Mouse (Mus musculus) midbrain, postnatal 0 days (tissue): Measurements from ENCODE around the gene Kdm5b. TPM values are rescaled to one million over a fixed set of nuclear protein-coding genes. Genes with fewer than 3 reads are reported as not detected.

Source experiments
- ATAC-seq: fragments of 200-750 bp; cut with Nextera tagmentation; 2 replicates; pipeline ENCODE4 v1.8.0; 2017; ENCODE audit warnings: moderate number of reproducible peaks, mild to moderate bottlenecking, moderate TSS enrichment, moderate library complexity; ENCODE audit not compliant: low FRiP score
- DNase-seq: peaks from one replicate; pipeline ENCODE4 v3.0.0-alpha.2; 2015; ENCODE audit warnings: low spot score
- H3K27ac ChIP-seq: fragments of 300-500 bp; sonication (generic); 2 replicates; pipeline ENCODE4 v1.5.1; 2014; ENCODE audit warnings: low read depth, mild to moderate bottlenecking, low read length, mixed read lengths
- H3K27me3 ChIP-seq: fragments of 300-500 bp; sonication (generic); 2 replicates; pipeline ENCODE4 v1.6.1; 2014; ENCODE audit warnings: low read length, control low read depth, mixed read lengths; ENCODE audit not compliant: insufficient read depth
- H3K36me3 ChIP-seq: fragments of 300-500 bp; sonication (generic); 2 replicates; pipeline ENCODE4 v1.6.1; 2014; ENCODE audit warnings: low read length, control low read depth, mixed read lengths; ENCODE audit not compliant: insufficient read depth
- H3K4me1 ChIP-seq: fragments of 300-500 bp; sonication (generic); 2 replicates; pipeline ENCODE4 v1.6.1; 2014; ENCODE audit warnings: mild to moderate bottlenecking, control low read depth, antibody characterized with exemption, low read length, mixed read lengths; ENCODE audit not compliant: insufficient read depth
- H3K4me2 ChIP-seq: fragments of 300-500 bp; sonication (generic); 2 replicates; pipeline ENCODE4 v1.6.1; 2014; ENCODE audit warnings: low read depth, mild to moderate bottlenecking, low read length, mixed read lengths; ENCODE audit not compliant: poor library complexity, severe bottlenecking
- H3K4me3 ChIP-seq: fragments of 300-500 bp; sonication (generic); 2 replicates; pipeline ENCODE4 v1.5.1; 2014; ENCODE audit warnings: low read depth, mild to moderate bottlenecking, low read length, moderate library complexity
- H3K9ac ChIP-seq: fragments of 300-500 bp; sonication (generic); replicated peaks from 2 replicates; pipeline ENCODE4 v1.6.1; 2014; ENCODE audit warnings: mild to moderate bottlenecking, low read length, moderate library complexity, mixed read lengths; ENCODE audit not compliant: poor library complexity, severe bottlenecking
- H3K9me3 ChIP-seq: fragments of 300-500 bp; sonication (generic); 2 replicates; pipeline ENCODE4 v1.6.1; 2016; ENCODE audit warnings: low read length, control low read depth
- CTCF ChIP-seq: IDR thresholded peaks from 2 replicates; pipeline ENCODE4 v1.5.1; 2016; ENCODE audit warnings: antibody characterized with exemption, mild to moderate bottlenecking
- WGBS: fragments of 180-500 bp; shearing (Covaris S2); extraction: QIAGEN DNeasy Blood & Tissue Kit; methylation state at CpG from one replicate; pipeline ENCODE4 v1.1.7; 2014; 5-methylcytosine and 5-hydroxymethylcytosine counted together
- polyA plus RNA-seq: library from polyadenylated mRNA; unstranded; fragments of >200 nt; fragmentation: Nextera tagmentation; extraction: Ambion mirVana; gene quantifications from 2 replicates; pipeline ENCODE4 v1.2.1, GENCODE M21; 2015
- total RNA-seq: library from RNA; depleted of rRNA; stranded (reverse); fragments of >200 nt; gene quantifications from 2 replicates; pipeline ENCODE4 v1.2.3, GENCODE M21; 2014; rRNA removed

The Kdm5b gene
- total and polyA plus RNA-seq, 2 experiments from 2014 or later: 43.7 to 65.9 TPM

GRCm38 (mm10) chr1:134682460-134682859 is 122.5 kb downstream of the Kdm5b start:
- H3K4me2 ChIP-seq: no peak overlapping the region
- H3K4me3 ChIP-seq: no peak overlapping the region
- H3K27me3 ChIP-seq: no peaks in the 10 kb centered on the region
- WGBS: 38% methylated on average over 9 of the region's 9 CpGs
- no peak for TF ChIP-seq CTCF
- ATAC-seq: 0 out of 2 replicates have a peak, but pooled peaks have one; percentile 13
- H3K36me3 ChIP-seq: no peaks in the 10 kb centered on the region
- H3K9me3 ChIP-seq: no peaks in the 10 kb centered on the region
- peak overlapping the region; percentile 55; the same call in 1 of the 2 replicates for H3K27ac ChIP-seq
- peak; percentile 50 for DNase-seq
- H3K4me1 ChIP-seq: peaks cover 3% of the 10 kb centered on the region
- H3K9ac ChIP-seq: no peak overlapping the region

Other genes starting within 250 kb of the Kdm5b start
- gene Ppfia4, start 227.2 kb upstream of the Kdm5b start, total RNA-seq: 42.0 and 43.3 TPM in 2 replicates
- 28.7 and 29.1 TPM in 2 replicates for gene Ppfia4, start 227.2 kb upstream of the Kdm5b start, polyA plus RNA-seq
- gene Tmem183a, start 198.2 kb upstream of the Kdm5b start, total RNA-seq: 245 and 286 TPM in 2 replicates
- gene Tmem183a, start 198.2 kb upstream of the Kdm5b start, polyA plus RNA-seq: 120 and 125 TPM in 2 replicates
- not detected in 2 replicates for gene 4933406M09Rik, start 174.2 kb upstream of the Kdm5b start, total RNA-seq
- not detected in 2 replicates for gene 4933406M09Rik, start 174.2 kb upstream of the Kdm5b start, polyA plus RNA-seq
- 5.3 and 7.4 TPM in 2 replicates for gene Cyb5r1, start 154.6 kb upstream of the Kdm5b start, total RNA-seq
- gene Cyb5r1, start 154.6 kb upstream of the Kdm5b start, polyA plus RNA-seq: 7.9 and 8.3 TPM in 2 replicates
- gene Adipor1, start 144.8 kb upstream of the Kdm5b start, total RNA-seq: 98.7 and 110 TPM in 2 replicates
- 74.1 and 80.5 TPM in 2 replicates for gene Adipor1, start 144.8 kb upstream of the Kdm5b start, polyA plus RNA-seq
- gene Klhl12, start 104.6 kb upstream of the Kdm5b start, total RNA-seq: 26.4 and 42.7 TPM in 2 replicates
- 33.9 and 35.3 TPM in 2 replicates for gene Klhl12, start 104.6 kb upstream of the Kdm5b start, polyA plus RNA-seq
- 37.6 and 45.1 TPM in 2 replicates for gene Rabif, start 65.5 kb upstream of the Kdm5b start, total RNA-seq
- 79.0 and 79.5 TPM in 2 replicates for gene Rabif, start 65.5 kb upstream of the Kdm5b start, polyA plus RNA-seq
- gene Mgat4e, start 10.5 kb upstream of the Kdm5b start, total RNA-seq: not detected in 2 replicates
- gene Mgat4e, start 10.5 kb upstream of the Kdm5b start, polyA plus RNA-seq: not detected in 2 replicates
- gene Syt2, start 86.5 kb downstream of the Kdm5b start, total RNA-seq: 18.9 and 19.0 TPM in 2 replicates
- 6.2 and 6.8 TPM in 2 replicates for gene Syt2, start 86.5 kb downstream of the Kdm5b start, polyA plus RNA-seq